Mouse (Mus musculus) forebrain, embryonic 13.5 days (tissue): ENCODE data around the gene Pdxk. TPM values are rescaled to one million over a fixed set of nuclear protein-coding genes. Genes with fewer than 3 reads are reported as not detected.
A peak's percentile ranks its signal among the peaks of the same experiment; 100 is the strongest.

Experiments
- ATAC-seq: fragments of 200-750 bp; cut with Nextera tagmentation; 2 replicates; pipeline ENCODE4 v1.8.0; 2017
- H3K27ac ChIP-seq: fragments of 300-500 bp; sonication (generic); 2 replicates; pipeline ENCODE4 v1.5.1; 2015; ENCODE audit warnings: inconsistent platforms, mild to moderate bottlenecking, moderate library complexity
- H3K27me3 ChIP-seq: fragments of 300-500 bp; sonication (generic); 2 replicates; pipeline ENCODE4 v1.6.1; 2015; ENCODE audit warnings: mild to moderate bottlenecking, inconsistent platforms
- H3K36me3 ChIP-seq: fragments of 300-500 bp; sonication (generic); 2 replicates; pipeline ENCODE4 v1.6.1; 2015; ENCODE audit warnings: mild to moderate bottlenecking, inconsistent platforms; ENCODE audit not compliant: poor library complexity, severe bottlenecking
- H3K4me1 ChIP-seq: fragments of 300-500 bp; sonication (generic); 2 replicates; pipeline ENCODE4 v1.6.1; 2015; ENCODE audit warnings: inconsistent platforms
- H3K4me2 ChIP-seq: fragments of 300-500 bp; sonication (generic); 2 replicates; pipeline ENCODE4 v1.6.1; 2015; ENCODE audit warnings: inconsistent platforms, mild to moderate bottlenecking, moderate library complexity
- H3K4me3 ChIP-seq: fragments of 300-500 bp; sonication (generic); 2 replicates; pipeline ENCODE4 v1.5.1; 2015; ENCODE audit warnings: mild to moderate bottlenecking, inconsistent platforms
- H3K9ac ChIP-seq: fragments of 300-500 bp; sonication (generic); 2 replicates; pipeline ENCODE4 v1.6.1; 2015; ENCODE audit warnings: mild to moderate bottlenecking, inconsistent platforms
- H3K9me3 ChIP-seq: fragments of 300-500 bp; sonication (generic); replicated peaks from 2 replicates; pipeline ENCODE4 v1.6.1; 2016; ENCODE audit warnings: inconsistent platforms
- WGBS: fragments of 180-500 bp; shearing (Covaris S2); methylation state at CpG from one replicate; pipeline ENCODE4 v1.1.7; 2015; 5-methylcytosine and 5-hydroxymethylcytosine counted together
- polyA plus RNA-seq: library from polyadenylated mRNA; unstranded; fragments of >200 nt; fragmentation: Nextera tagmentation; extraction: Ambion mirVana; gene quantifications from 2 replicates; pipeline ENCODE4 v1.2.1, GENCODE M21; 2015

Pdxk gene
- polyA plus RNA-seq, 1 experiment from 2014 or later: 7.3 TPM

- 28% methylated on average over 15 of the region's 15 CpGs for WGBS
- H3K9me3 ChIP-seq: no peaks in the 10 kb centered on the region
- peak overlapping the region; percentile 33 for H3K4me2 ChIP-seq
- peaks cover 4% of the 10 kb centered on the region; the same call in 1 of the 2 replicates for H3K27me3 ChIP-seq
- H3K4me1 ChIP-seq: peaks cover 6% of the 10 kb centered on the region; the same call in 1 of the 2 replicates
- no peak overlapping the region for H3K4me3 ChIP-seq
- ATAC-seq: no peak
- no peak overlapping the region; the same call in 1 of the 2 replicates for H3K9ac ChIP-seq
- H3K27ac ChIP-seq: no peak overlapping the region
- no peaks in the 10 kb centered on the region for H3K36me3 ChIP-seq
Measured at GRCm38 (mm10) chr10:78470582-78471313, 6.0 kb upstream of the Pdxk start.

DNA sequence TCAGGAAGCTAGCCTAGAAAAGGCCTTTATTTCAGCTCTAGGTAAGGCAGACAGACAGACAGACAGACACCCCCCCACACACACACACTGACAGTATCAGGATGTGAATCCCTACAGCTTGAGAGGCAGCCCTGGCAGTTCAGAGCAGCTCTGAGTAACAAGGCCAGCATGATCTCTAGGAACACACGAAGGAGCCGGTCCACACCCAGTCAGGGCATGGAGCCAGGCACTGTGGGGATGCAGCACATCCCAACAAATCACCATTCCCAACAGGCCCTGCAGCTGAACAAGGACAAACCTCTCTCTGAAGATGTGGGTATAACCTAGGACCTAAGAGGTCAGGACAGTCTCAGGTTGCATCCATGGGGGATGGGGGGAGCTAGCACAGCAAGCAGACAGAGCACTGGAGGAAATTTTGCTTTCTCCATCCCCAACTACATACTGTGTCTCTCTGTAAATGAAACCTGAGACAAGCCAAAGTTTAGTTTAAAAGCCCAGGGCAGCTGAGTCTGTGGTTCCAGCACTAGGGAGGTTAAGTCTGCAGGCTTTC is 3.1 kb upstream of the Pdxk start:
- ATAC-seq: no peak
- H3K4me2 ChIP-seq: no peak overlapping the region
- 59% methylated on average over 2 of the region's 2 CpGs for WGBS
- H3K4me1 ChIP-seq: peaks cover 27% of the 10 kb centered on the region
- H3K36me3 ChIP-seq: no peaks in the 10 kb centered on the region
- H3K4me3 ChIP-seq: no peak overlapping the region
- no peak overlapping the region for H3K27ac ChIP-seq
- H3K9ac ChIP-seq: no peak overlapping the region
- no peaks in the 10 kb centered on the region for H3K27me3 ChIP-seq
- H3K9me3 ChIP-seq: no peaks in the 10 kb centered on the region

DNA sequence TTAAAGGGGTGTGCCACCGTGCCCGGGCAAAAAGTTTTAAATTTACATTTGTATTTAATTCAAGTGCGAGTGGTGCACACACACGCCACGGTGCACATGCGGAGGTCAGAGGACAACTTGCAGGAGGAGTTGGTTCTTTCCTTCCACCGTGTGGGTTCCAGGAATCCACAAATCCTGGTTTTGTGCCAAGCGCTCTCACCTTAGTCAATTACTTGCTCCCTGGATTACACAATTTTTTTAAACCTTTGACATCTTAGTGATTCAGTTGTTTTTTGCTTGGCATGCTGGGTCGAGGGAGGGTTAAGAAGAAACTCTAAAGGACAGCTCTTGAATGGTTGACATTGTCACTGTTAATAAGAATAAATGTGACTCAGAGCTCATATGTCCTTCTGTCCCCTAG is 1.9 kb upstream of the Pdxk start:
- Histone ChIP-seq H3K9me3 (no peaks in the 10 kb centered on the region), H3K4me2 (no peak overlapping the region), H3K27me3 (no peaks in the 10 kb centered on the region), H3K4me3 (no peak overlapping the region), H3K36me3 (no peaks in the 10 kb centered on the region), H3K4me1 (peaks cover 27% of the 10 kb centered on the region), H3K9ac (no peak overlapping the region), H3K27ac (no peak overlapping the region)
- 90% methylated on average over 9 of the region's 9 CpGs for WGBS
- no peak for ATAC-seq

DNA sequence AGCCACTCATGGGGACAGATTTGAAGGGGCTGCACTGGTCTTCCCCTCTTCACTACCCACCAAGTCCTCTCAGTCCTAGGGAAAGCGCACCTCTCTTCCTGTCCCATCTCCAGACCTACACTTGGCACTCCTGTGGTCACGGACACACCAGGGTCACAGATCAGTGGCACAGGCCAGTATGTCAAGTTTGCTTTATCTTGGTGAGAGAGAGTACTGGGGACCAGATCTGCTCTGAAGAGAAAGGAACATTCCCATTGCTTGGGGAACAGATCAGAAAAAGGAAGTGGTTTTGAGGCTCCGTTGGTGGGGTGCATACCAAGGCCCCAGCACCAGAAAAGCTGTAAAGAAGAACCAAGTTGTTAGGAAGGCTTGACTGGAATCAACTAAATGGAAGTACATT is 697 bp upstream of the Pdxk start:
- Histone ChIP-seq H3K4me2 (peak overlapping the region; percentile 100; the same call in 1 of the 2 replicates), H3K27ac (no peak overlapping the region), H3K36me3 (no peaks in the 10 kb centered on the region), H3K9ac (no peak overlapping the region), H3K4me3 (no peak overlapping the region), H3K27me3 (no peaks in the 10 kb centered on the region), H3K4me1 (peaks cover 21% of the 10 kb centered on the region), H3K9me3 (no peaks in the 10 kb centered on the region)
- no peak for ATAC-seq
- WGBS: 74% methylated on average over 3 of the region's 3 CpGs

DNA sequence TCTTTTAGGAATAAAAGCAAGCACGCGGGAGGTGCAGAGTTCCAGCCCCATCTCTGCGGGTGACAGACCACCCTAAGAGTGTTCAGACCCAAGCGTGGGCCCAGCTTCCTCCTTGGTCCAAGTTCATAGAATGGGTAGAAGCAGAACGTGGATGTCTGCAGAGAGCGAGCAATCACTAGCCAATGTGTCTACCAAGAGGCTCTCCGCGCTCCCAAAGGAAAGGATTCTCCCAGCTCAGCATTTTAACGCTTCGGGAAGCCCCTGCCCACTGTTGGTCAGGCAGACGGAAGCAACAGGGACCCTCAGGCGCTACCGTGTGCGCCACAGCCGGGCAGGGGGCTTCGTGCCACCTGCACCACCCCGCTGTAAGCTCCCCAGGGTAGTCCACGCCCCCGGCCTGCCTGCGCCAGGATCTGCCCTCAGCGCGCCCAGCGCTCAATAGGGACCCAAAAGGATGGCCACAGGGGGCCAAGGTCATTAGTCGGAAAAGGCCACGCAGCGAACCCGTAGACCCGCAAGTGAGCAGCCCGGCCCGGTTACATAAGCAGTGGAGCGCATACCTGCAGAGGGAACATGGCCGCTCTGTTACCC is 479 bp downstream of the Pdxk start:
- Histone ChIP-seq H3K4me2 (peak overlapping the region; percentile 100), H3K4me3 (peak overlapping the region; percentile 65), H3K9ac (peak overlapping the region; percentile 73), H3K4me1 (peaks cover 21% of the 10 kb centered on the region), H3K27ac (no peak overlapping the region), H3K27me3 (no peaks in the 10 kb centered on the region), H3K9me3 (no peaks in the 10 kb centered on the region), H3K36me3 (no peaks in the 10 kb centered on the region)
- ATAC-seq: peak; percentile 48; the same call in 1 of the 2 replicates
- WGBS: under 1% methylated on average over 32 of the region's 32 CpGs

DNA sequence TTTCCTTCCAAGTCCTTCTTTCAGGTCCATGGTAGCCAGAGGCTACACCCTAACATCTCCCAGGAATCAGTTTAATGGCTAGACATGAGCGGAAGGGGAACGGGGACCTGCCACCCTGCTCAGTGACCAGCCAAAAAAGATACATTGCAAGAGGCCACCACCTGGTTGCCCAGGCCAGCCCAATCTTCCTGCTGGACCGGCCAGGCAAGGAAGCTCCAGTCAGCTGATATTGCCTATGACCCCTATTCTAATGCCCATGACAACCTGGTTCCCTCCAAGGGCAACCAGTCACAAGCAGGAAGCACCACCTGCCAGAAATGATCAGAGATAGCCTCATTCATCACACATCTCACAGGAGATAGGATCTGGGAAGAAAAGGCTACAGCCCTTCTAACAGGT is 1.0 kb downstream of the Pdxk start:
- Histone ChIP-seq H3K36me3 (no peaks in the 10 kb centered on the region), H3K4me3 (peak overlapping the region; percentile 65), H3K4me1 (peaks cover 21% of the 10 kb centered on the region), H3K9me3 (no peaks in the 10 kb centered on the region), H3K27me3 (no peaks in the 10 kb centered on the region), H3K27ac (no peak overlapping the region), H3K9ac (peak overlapping the region; percentile 73; the same call in 1 of the 2 replicates), H3K4me2 (peak overlapping the region; percentile 100)
- WGBS: 83% methylated on average over 3 of the region's 3 CpGs
- ATAC-seq: no peak

- Histone ChIP-seq H3K9ac (no peak overlapping the region), H3K36me3 (no peaks in the 10 kb centered on the region), H3K9me3 (no peaks in the 10 kb centered on the region), H3K4me2 (peak overlapping the region; percentile 100), H3K4me3 (peak overlapping the region; percentile 65; the same call in 1 of the 2 replicates), H3K27me3 (no peaks in the 10 kb centered on the region), H3K27ac (no peak overlapping the region), H3K4me1 (peaks cover 22% of the 10 kb centered on the region)
- no peak for ATAC-seq
- 91% methylated on average over 8 of the region's 8 CpGs for WGBS
Measured at GRCm38 (mm10) chr10:78462945-78463768, 1.6 kb downstream of the Pdxk start.

DNA sequence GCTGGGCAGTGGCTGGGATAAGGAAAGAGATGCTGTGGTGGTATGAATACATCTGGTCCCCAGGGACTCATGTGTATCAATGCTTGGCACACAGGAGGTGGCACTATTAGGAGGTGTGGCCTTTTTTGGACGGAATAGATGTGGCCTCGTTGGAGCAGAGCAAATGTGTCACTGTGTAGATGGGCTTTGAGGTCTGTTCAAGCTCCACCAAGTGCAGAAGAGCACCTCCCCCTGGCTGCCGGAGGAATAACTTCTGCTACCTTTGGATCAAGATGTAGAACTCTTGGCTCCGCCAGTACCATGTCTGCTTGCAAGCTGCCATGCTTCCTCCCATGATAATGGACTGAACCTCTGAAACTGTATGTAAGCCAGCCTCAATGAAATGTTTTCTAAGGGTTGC is 3.0 kb downstream of the Pdxk start:
- ATAC-seq: no peak
- Histone ChIP-seq H3K27ac (no peak overlapping the region), H3K27me3 (no peaks in the 10 kb centered on the region), H3K9ac (no peak overlapping the region), H3K4me2 (no peak overlapping the region), H3K36me3 (no peaks in the 10 kb centered on the region), H3K4me1 (peaks cover 29% of the 10 kb centered on the region), H3K4me3 (no peak overlapping the region), H3K9me3 (no peaks in the 10 kb centered on the region)
- WGBS: 79% methylated on average over 4 of the region's 4 CpGs

GRCm38 (mm10) chr10:78460463-78460862 is 4.3 kb downstream of the Pdxk start:
- WGBS: 53% methylated on average over 5 of the region's 5 CpGs
- no peak overlapping the region for H3K27ac ChIP-seq
- H3K4me3 ChIP-seq: no peak overlapping the region
- H3K9me3 ChIP-seq: no peaks in the 10 kb centered on the region
- no peaks in the 10 kb centered on the region for H3K27me3 ChIP-seq
- H3K36me3 ChIP-seq: no peaks in the 10 kb centered on the region
- no peak overlapping the region for H3K9ac ChIP-seq
- no peak for ATAC-seq
- H3K4me1 ChIP-seq: peaks cover 29% of the 10 kb centered on the region
- H3K4me2 ChIP-seq: no peak overlapping the region

- no peak overlapping the region for H3K27ac ChIP-seq
- H3K27me3 ChIP-seq: no peaks in the 10 kb centered on the region
- no peak overlapping the region for H3K9ac ChIP-seq
- peak; percentile 31; the same call in 1 of the 2 replicates for ATAC-seq
- no peak overlapping the region for H3K4me3 ChIP-seq
- no peak overlapping the region for H3K4me2 ChIP-seq
- peaks cover 11% of the 10 kb centered on the region for H3K4me1 ChIP-seq
- no peaks in the 10 kb centered on the region for H3K9me3 ChIP-seq
- H3K36me3 ChIP-seq: no peaks in the 10 kb centered on the region
- 74% methylated on average over 5 of the region's 5 CpGs for WGBS
Measured at GRCm38 (mm10) chr10:78458348-78459111, 6.2 kb downstream of the Pdxk start.

DNA sequence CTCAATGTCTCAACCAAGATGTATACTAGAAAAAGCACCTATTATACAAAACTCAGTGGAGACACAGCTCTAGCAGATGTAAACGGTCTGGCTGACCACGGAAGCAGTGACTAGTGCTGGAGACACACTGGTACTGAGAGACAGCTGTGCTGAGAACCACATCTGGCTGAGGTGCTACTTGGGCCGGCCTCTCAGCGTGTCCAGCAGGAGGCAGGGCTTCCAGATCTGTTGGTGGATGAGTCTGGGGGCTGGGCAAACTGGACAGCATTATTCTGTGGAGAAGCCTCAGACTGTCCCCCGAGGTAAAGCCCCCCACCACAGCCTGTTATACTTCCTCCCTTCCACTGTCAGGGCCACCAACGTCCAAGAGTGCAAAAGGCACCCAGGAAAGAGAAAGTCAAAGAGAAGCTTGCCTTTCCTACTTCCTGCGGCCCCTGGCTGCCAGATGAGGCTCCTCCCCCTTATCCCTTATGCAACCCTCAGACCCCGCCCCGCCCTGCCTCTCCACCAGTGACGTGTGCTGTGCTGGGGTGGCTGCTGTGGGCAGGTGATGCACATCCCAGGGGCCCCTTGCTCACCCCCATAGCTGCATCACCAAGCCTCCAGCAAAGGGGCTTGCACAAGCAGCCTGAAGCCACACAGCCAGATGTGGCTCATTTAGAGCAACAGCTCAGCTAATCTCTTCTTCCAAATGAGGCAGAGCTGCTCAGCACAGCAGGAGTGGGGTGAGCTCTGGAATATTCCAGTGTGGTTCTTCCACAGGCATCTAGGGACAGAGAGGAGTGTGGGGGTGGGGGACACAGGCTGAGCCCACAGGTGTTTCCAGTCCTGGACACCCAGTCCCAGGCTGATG is 7.1 kb downstream of the Pdxk start:
- peak; percentile 34; the same call in 1 of the 2 replicates for ATAC-seq
- no peak overlapping the region for H3K27ac ChIP-seq
- no peaks in the 10 kb centered on the region for H3K36me3 ChIP-seq
- 25% methylated on average over 10 of the region's 10 CpGs for WGBS
- no peak overlapping the region for H3K4me3 ChIP-seq
- H3K9ac ChIP-seq: no peak overlapping the region
- H3K4me1 ChIP-seq: peaks cover 8% of the 10 kb centered on the region
- no peak overlapping the region for H3K4me2 ChIP-seq
- H3K27me3 ChIP-seq: no peaks in the 10 kb centered on the region
- no peaks in the 10 kb centered on the region for H3K9me3 ChIP-seq
